Mouse (Mus musculus) cerebellum, adult 2 months (tissue): ENCODE results near the gene Armt1. TPM values are rescaled to one million over a fixed set of nuclear protein-coding genes. Genes with fewer than 3 reads are reported as not detected.

Experiments
- DNase-seq, 2 experiments: peaks; one replicate each; pipeline ENCODE4 v3.0.0; 2021
- H3K27ac ChIP-seq: fragments of 200-500 bp; 2 replicates; pipeline ENCODE4 v1.5.1; 2012; ENCODE audit warnings: low read length, control low read depth, inconsistent platforms; ENCODE audit not compliant: insufficient read depth
- H3K27me3 ChIP-seq: fragments of 200-500 bp; 2 replicates; pipeline ENCODE4 v1.6.1; 2012; ENCODE audit warnings: inconsistent platforms, mild to moderate bottlenecking, low read length, moderate library complexity; ENCODE audit not compliant: control insufficient read depth, insufficient read depth
- H3K4me1 ChIP-seq: fragments of 200-500 bp; 2 replicates; pipeline ENCODE4 v1.6.1; 2011; ENCODE audit warnings: low read length; ENCODE audit not compliant: control insufficient read depth, insufficient read depth
- H3K4me3 ChIP-seq: fragments of 200-500 bp; replicated peaks from 2 replicates; pipeline ENCODE3; 2011; ENCODE audit warnings: mild to moderate bottlenecking, low read depth, low read length, control low read depth; ENCODE audit not compliant: insufficient read depth
- CTCF ChIP-seq: fragments of 200-500 bp; IDR thresholded peaks from 2 replicates; pipeline ENCODE4 v1.5.1; 2011; ENCODE audit warnings: low read depth, mild to moderate bottlenecking, control low read depth, low read length, moderate library complexity, borderline replicate concordance; ENCODE audit not compliant: insufficient read depth
- POLR2A ChIP-seq: fragments of 200-500 bp; IDR thresholded peaks from 2 replicates; pipeline ENCODE4 v1.6.1; 2011; ENCODE audit warnings: low read length, control low read depth, borderline replicate concordance; ENCODE audit not compliant: insufficient read depth
- WGBS: fragments of 180-500 bp; shearing (Covaris S2); methylation state at CpG from one replicate; pipeline ENCODE4 v1.1.7; 2018; 5-methylcytosine and 5-hydroxymethylcytosine counted together
- polyA plus RNA-seq: library from polyadenylated mRNA; depleted of rRNA; stranded (reverse); fragments of >200 nt; gene quantifications from 2 replicates; pipeline ENCODE4 v1.2.3, GENCODE M21; 2012; rRNA removed

Gene Armt1
- polyA plus RNA-seq, 1 experiment, result 23.7 TPM

DNA sequence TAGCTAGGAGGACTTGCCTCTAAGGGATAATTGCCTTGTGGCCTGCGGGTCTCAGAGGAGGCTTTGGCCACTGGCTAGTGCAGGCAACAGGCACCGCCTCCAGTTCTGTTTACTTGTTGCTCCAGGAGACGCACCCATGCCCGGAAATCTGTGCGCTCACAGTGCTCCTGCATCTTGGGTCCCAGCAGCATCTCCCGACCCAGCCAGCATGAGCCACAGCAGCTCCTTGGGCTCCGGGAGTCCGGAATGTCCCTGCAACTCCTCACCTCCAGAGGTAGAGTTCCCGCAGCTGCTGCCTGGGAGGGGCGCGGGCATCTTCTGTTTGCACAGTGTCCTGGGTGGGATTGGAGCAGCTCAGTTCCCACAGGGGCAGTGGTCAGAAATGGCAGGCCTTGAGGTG is 50.1 kb downstream of the Armt1 start, which contains the start of gene Ccdc170:
TSS of gene Ccdc170 (plus strand) at position 148 of the 400 bp plus-strand sequence.
- Histone ChIP-seq H3K4me3 (no peak within 1 kb of the TSS), H3K27me3 (no peaks in the 10 kb centered on the region), H3K4me1 (no peaks in the 10 kb centered on the region), H3K27ac (no peak within 1 kb of the TSS)
- 39% methylated on average over 11 of the region's 11 CpGs for WGBS
- TF ChIP-seq CTCF, result no peak
- no peak for TF ChIP-seq POLR2A
- DNase-seq, result no peak

DNA sequence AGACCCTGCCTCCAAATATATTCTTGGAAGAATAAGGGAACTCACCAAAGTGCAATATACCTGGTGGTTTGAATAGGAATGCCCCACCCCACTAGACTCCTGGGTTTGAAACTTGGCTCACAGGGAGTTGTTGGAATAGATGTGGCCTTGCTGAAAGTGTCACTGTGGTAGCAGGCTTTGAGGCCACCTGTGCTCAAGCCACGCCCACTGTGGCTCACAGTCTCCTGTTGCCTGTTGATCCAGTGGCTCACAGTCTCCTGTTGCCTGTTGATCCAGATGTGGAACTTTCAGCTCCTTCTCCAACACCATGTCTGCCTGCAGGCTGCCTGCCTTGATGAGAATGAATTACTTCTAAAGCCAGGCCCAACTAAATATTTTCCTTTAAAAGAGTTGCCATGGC is 51.6 kb downstream of the Armt1 start:
- no peak overlapping the region for H3K27ac ChIP-seq
- TF ChIP-seq POLR2A (no peak), CTCF (no peak)
- no peak overlapping the region for H3K4me3 ChIP-seq
- DNase-seq, result no peak
- no peaks in the 10 kb centered on the region for H3K4me1 ChIP-seq
- 63% methylated on average over 1 of the region's 1 CpGs for WGBS
- no peaks in the 10 kb centered on the region for H3K27me3 ChIP-seq

DNA sequence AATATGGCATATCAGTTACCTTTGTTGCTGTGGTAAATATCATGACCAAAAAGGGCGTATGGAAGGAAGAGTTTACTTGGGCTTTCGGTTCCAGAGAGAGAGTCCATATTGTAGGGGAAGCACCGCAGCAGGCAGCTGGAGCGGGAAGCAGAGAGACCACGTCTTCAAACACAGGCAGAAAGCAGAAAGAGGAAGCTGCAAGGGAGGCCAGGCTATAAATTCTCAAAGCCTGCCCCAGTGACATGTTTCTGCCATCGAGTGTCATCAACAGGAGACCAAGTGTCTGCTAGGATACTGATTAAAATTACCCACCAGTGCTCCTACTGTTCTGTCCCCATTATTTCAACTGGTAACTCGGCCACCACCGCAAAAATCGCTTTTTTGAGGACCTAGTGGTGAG is 52.7 kb downstream of the Armt1 start:
- no peak overlapping the region for H3K4me3 ChIP-seq
- H3K27me3 ChIP-seq, result no peaks in the 10 kb centered on the region
- H3K4me1 ChIP-seq, result no peaks in the 10 kb centered on the region
- no peak for DNase-seq
- no peak overlapping the region for H3K27ac ChIP-seq
- WGBS, result 80% methylated on average over 9 of the region's 9 CpGs
- TF ChIP-seq CTCF, result no peak
- no peak for TF ChIP-seq POLR2A

DNA sequence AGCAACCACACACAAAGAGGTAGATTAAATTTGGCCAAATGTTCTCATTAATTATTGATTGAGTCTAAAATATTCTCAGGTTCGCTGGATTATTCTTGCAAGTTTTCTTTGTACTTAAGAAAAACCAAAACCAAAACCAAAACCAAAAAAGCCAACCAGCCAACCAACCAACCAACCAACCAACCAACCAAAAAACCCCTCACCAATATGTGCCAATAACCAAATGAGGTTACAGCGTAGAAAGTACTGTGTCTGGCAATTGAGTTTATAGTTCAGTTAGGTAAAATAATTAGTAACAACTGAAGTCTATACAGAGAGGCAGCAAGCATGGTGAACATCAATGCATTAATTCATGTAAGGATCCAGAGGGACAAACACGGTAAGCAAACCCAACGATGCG is 57.6 kb downstream of the Armt1 start:
- no peak overlapping the region for H3K27ac ChIP-seq
- H3K4me3 ChIP-seq, result no peak overlapping the region
- DNase-seq, result no peak
- 70% methylated on average over 5 of the region's 5 CpGs for WGBS
- TF ChIP-seq POLR2A, result no peak
- TF ChIP-seq CTCF, result no peak
- H3K4me1 ChIP-seq, result no peaks in the 10 kb centered on the region
- no peaks in the 10 kb centered on the region for H3K27me3 ChIP-seq

DNA sequence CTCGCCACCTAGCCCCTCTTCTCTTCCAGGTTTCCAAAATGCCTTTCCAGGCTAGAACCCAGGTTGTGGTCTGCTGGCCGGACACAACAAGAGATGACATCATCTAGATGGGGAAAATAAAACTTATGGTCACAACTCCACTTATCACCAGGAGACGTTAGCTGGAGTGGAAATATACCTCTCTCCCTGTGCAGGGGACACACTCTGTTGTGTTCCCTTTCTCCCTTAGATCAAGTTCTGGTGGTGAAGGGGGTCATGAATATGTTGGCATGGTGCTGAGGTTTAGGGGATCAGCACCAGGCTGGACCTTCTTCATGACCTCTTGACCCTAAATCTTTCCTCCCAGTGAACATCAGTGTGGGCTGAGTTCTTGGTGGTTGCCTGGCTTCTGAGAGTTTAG is 59.0 kb downstream of the Armt1 start:
- TF ChIP-seq CTCF, result no peak
- TF ChIP-seq POLR2A, result no peak
- Histone ChIP-seq H3K4me1 (no peaks in the 10 kb centered on the region), H3K27ac (no peak overlapping the region), H3K4me3 (no peak overlapping the region), H3K27me3 (no peaks in the 10 kb centered on the region)
- no peak for DNase-seq
- 52% methylated on average over 3 of the region's 3 CpGs for WGBS

DNA sequence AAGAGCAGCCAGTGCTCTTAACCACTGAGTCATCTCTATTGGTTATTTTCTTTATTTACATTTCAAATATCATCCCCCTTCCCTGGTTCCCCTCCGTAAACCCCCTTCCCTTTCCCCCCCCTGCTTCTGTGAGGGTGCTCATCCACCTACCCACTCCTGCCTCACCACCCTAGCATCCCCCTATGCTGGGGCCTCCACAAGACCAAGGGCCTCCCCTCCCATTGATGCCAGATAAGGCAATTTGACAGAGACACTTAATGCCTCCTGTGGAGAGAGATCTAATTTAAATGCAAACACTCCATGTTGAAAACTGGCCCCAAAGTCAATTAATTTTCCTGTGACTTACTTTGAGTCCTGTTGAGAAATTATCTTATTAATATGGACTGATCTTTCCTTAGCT is 59.8 kb downstream of the Armt1 start:
- Histone ChIP-seq H3K4me3 (no peak overlapping the region), H3K27me3 (no peaks in the 10 kb centered on the region), H3K27ac (no peak overlapping the region), H3K4me1 (no peaks in the 10 kb centered on the region)
- 37% methylated on average over 1 of the region's 1 CpGs for WGBS
- DNase-seq, result no peak
- TF ChIP-seq POLR2A (no peak), CTCF (no peak)

DNA sequence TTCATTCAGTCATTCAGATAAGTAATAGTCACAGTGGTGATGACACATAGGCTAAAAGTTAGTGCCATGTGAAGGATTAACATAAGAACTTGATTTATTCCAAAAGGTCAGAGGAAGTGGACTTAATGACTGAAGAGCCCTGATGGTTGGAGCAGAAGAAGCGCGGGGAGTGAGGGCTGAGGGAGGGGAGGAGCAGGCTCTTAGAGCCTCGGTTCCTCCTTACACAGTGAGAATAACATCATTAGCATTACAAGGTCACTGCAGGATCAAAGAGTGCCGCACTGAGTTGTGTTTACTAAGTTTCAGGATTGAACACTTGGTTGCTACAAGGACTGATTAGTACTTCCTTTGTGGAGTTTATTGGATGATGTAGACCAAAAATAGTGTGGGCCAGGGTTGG is 60.6 kb downstream of the Armt1 start:
- H3K4me3 ChIP-seq, result no peak overlapping the region
- no peaks in the 10 kb centered on the region for H3K27me3 ChIP-seq
- WGBS, result 26% methylated on average over 4 of the region's 4 CpGs
- no peak overlapping the region for H3K27ac ChIP-seq
- no peak for TF ChIP-seq POLR2A
- TF ChIP-seq CTCF, result no peak
- no peak for DNase-seq
- no peaks in the 10 kb centered on the region for H3K4me1 ChIP-seq

DNA sequence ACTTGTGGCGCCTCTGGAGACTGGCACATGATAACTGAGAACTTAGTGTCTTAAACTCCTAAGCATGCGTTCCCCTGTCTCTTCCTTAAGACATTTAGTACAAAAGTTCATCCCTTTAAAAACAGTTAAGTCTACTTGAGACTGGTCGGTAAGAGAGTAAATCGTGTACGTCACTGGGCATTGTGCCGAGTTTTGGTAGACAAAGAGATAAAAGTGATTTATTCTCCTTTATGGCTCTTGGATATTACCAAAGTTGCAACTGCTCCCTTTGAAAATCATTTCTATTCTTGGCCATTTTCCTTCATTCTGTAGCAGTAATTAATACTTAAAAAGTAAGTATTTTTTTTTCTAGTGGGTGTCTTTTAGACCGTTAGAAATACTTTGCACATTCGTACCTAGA is 71.0 kb downstream of the Armt1 start:
- TF ChIP-seq POLR2A (no peak), CTCF (no peak)
- 92% methylated on average over 8 of the region's 8 CpGs for WGBS
- H3K4me1 ChIP-seq, result no peaks in the 10 kb centered on the region
- DNase-seq, result no peak
- H3K4me3 ChIP-seq, result no peak overlapping the region
- no peak overlapping the region for H3K27ac ChIP-seq
- no peaks in the 10 kb centered on the region for H3K27me3 ChIP-seq

Other genes with a start within 250 kb of the Armt1 start
- gene Akap12, start 166.1 kb upstream of the Armt1 start, polyA plus RNA-seq, result 36.2 and 38.4 TPM in 2 replicates
- 8.3 and 8.7 TPM in 2 replicates for gene Zbtb2, start 44.4 kb upstream of the Armt1 start, polyA plus RNA-seq
- gene Rmnd1, start 79 bp upstream of the Armt1 start, polyA plus RNA-seq, result 92.8 and 96.7 TPM in 2 replicates
- gene Ccdc170, start 50.0 kb downstream of the Armt1 start, polyA plus RNA-seq, result 0.16 and 0.40 TPM in 2 replicates
- 0.52 and 0.54 TPM in 2 replicates for gene Esr1, start 179.1 kb downstream of the Armt1 start, polyA plus RNA-seq